Mouse (Mus musculus) limb, embryonic 15.5 days (tissue): ENCODE measurements around the gene Bcl7c. TPM values are rescaled to one million over a fixed set of nuclear protein-coding genes. Genes with fewer than 3 reads are reported as not detected.

ENCODE experiments used
- ATAC-seq: fragments of 200-750 bp; cut with Nextera tagmentation; 2 replicates; pipeline ENCODE4 v1.8.0; 2017; ENCODE audit warnings: low read depth, moderate TSS enrichment; ENCODE audit not compliant: insufficient number of reproducible peaks, low FRiP score, low TSS enrichment
- H3K27ac ChIP-seq: fragments of 300-500 bp; sonication (generic); 2 replicates; pipeline ENCODE4 v1.5.1; 2015; ENCODE audit warnings: moderate library complexity, mild to moderate bottlenecking, inconsistent platforms
- H3K27me3 ChIP-seq: fragments of 300-500 bp; sonication (generic); 2 replicates; pipeline ENCODE4 v1.6.1; 2015; ENCODE audit warnings: inconsistent platforms
- H3K36me3 ChIP-seq: fragments of 300-500 bp; sonication (generic); 2 replicates; pipeline ENCODE4 v1.6.1; 2015; ENCODE audit warnings: inconsistent platforms
- H3K4me1 ChIP-seq: fragments of 300-500 bp; sonication (generic); 2 replicates; pipeline ENCODE4 v1.6.1; 2015; ENCODE audit warnings: inconsistent platforms
- H3K4me2 ChIP-seq: fragments of 300-500 bp; sonication (generic); 2 replicates; pipeline ENCODE4 v1.6.1; 2015; ENCODE audit warnings: mild to moderate bottlenecking, inconsistent platforms
- H3K4me3 ChIP-seq: fragments of 300-500 bp; sonication (generic); 2 replicates; pipeline ENCODE4 v1.5.1; 2015; ENCODE audit warnings: mild to moderate bottlenecking, inconsistent platforms
- H3K9ac ChIP-seq: fragments of 300-500 bp; sonication (generic); 2 replicates; pipeline ENCODE4 v1.6.1; 2015; ENCODE audit warnings: inconsistent platforms
- H3K9me3 ChIP-seq: fragments of 300-500 bp; sonication (generic); 2 replicates; pipeline ENCODE4 v1.6.1; 2016; ENCODE audit warnings: inconsistent platforms
- WGBS: fragments of 180-500 bp; shearing (Covaris S2); methylation state at CpG from one replicate; pipeline ENCODE4 v1.1.7; 2015; 5-methylcytosine and 5-hydroxymethylcytosine counted together
- polyA plus RNA-seq: library from polyadenylated mRNA; unstranded; fragments of >200 nt; fragmentation: Nextera tagmentation; extraction: Ambion mirVana; gene quantifications from 2 replicates; pipeline ENCODE4 v1.2.1, GENCODE M21; 2015

Bcl7c gene
- polyA plus RNA-seq, 1 experiment from 2014 or later = 90.5 TPM

- H3K27me3 ChIP-seq = no peaks in the 10 kb centered on the region
- H3K9ac ChIP-seq = no peak overlapping the region
- 70% methylated on average over 9 of the region's 9 CpGs for WGBS
- ATAC-seq = 0 out of 2 replicates have a peak, but pooled peaks have one; percentile 26
- H3K36me3 ChIP-seq = peaks cover 10% of the 10 kb centered on the region; the same call in 1 of the 2 replicates
- H3K4me1 ChIP-seq = no peaks in the 10 kb centered on the region
- no peaks in the 10 kb centered on the region for H3K9me3 ChIP-seq
- 0 out of 2 replicates have a peak overlapping the region, but pooled peaks have one; percentile 5 for H3K4me2 ChIP-seq
- peak overlapping the region; percentile 69 for H3K27ac ChIP-seq
- no peak overlapping the region for H3K4me3 ChIP-seq
Measured at GRCm38 (mm10) chr7:127675391-127675811, 33.3 kb downstream of the Bcl7c start.

DNA sequence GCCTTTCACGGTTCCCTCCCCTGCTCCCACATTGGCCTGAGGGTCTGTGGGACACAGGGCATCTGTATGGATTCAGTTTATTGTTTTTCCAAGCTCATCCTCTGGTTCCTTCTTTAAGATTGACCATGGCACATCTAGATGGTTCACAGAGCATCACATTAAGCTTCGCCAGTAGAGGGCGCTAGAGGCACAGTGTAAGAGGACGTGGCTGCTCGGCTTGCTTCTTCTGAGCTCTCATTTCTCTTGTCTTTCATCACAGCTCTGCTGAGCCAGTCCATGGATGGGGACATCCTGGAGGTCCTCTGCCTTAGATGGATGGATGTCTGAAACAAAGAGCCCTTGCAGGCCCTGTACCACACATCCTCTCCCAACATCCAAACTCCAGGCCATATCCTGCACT is 33.8 kb downstream of the Bcl7c start:
- H3K4me1 ChIP-seq = no peaks in the 10 kb centered on the region
- H3K4me3 ChIP-seq = no peak overlapping the region
- WGBS = 3% methylated on average over 5 of the region's 5 CpGs
- H3K4me2 ChIP-seq = 0 out of 2 replicates have a peak overlapping the region, but pooled peaks have one; percentile 5
- H3K27ac ChIP-seq = peak overlapping the region; percentile 69
- H3K36me3 ChIP-seq = peaks cover 10% of the 10 kb centered on the region; the same call in 1 of the 2 replicates
- peak; percentile 46; the same call in 1 of the 2 replicates for ATAC-seq
- H3K9ac ChIP-seq = no peak overlapping the region
- no peaks in the 10 kb centered on the region for H3K9me3 ChIP-seq
- H3K27me3 ChIP-seq = no peaks in the 10 kb centered on the region

- ATAC-seq = no peak
- Histone ChIP-seq H3K27ac (no peak overlapping the region), H3K27me3 (no peaks in the 10 kb centered on the region), H3K9ac (no peak overlapping the region), H3K4me3 (no peak overlapping the region), H3K9me3 (no peaks in the 10 kb centered on the region), H3K36me3 (peaks cover 7% of the 10 kb centered on the region; the same call in 1 of the 2 replicates), H3K4me1 (no peaks in the 10 kb centered on the region), H3K4me2 (no peak overlapping the region)
- WGBS = 70% methylated on average over 4 of the region's 4 CpGs
Measured at GRCm38 (mm10) chr7:127672776-127673175, 36.0 kb downstream of the Bcl7c start.

- H3K9me3 ChIP-seq = no peaks in the 10 kb centered on the region
- no peak overlapping the region for H3K9ac ChIP-seq
- H3K36me3 ChIP-seq = peaks cover 6% of the 10 kb centered on the region; the same call in 1 of the 2 replicates
- H3K4me3 ChIP-seq = no peak overlapping the region
- H3K27ac ChIP-seq = no peak overlapping the region
- H3K4me1 ChIP-seq = no peaks in the 10 kb centered on the region
- WGBS = 59% methylated on average over 11 of the region's 11 CpGs
- H3K4me2 ChIP-seq = no peak overlapping the region
- H3K27me3 ChIP-seq = no peaks in the 10 kb centered on the region
- ATAC-seq = no peak
Measured at GRCm38 (mm10) chr7:127671880-127672774, 36.6 kb downstream of the Bcl7c start.

GRCm38 (mm10) chr7:127667171-127667570 is 41.6 kb downstream of the Bcl7c start:
- H3K36me3 ChIP-seq = peaks cover 34% of the 10 kb centered on the region
- no peak overlapping the region for H3K4me2 ChIP-seq
- H3K4me1 ChIP-seq = no peaks in the 10 kb centered on the region
- H3K9ac ChIP-seq = no peak overlapping the region
- no peak for ATAC-seq
- no peak overlapping the region for H3K4me3 ChIP-seq
- H3K9me3 ChIP-seq = no peaks in the 10 kb centered on the region
- WGBS = 80% methylated on average over 8 of the region's 8 CpGs
- H3K27me3 ChIP-seq = no peaks in the 10 kb centered on the region
- no peak overlapping the region for H3K27ac ChIP-seq

DNA sequence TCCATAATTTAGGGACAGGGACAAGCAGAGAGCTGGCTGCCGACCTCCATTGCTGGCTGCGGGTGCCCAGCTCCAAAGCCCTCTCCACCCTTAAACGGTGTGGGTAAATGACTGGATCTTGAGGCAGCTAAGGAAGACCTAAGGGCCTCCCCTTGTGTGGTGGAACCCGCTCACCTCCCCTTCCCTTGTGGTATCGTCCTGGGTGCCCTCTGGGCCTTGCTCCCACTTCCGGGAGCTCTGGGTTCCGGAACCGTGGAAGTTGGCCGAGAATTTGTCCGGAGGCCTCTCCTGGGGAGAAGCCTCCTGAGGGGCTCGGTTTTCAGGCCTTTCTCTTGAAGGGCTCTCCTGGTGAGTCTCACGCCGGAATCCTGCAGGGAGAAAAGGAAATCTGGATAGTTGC is 42.1 kb downstream of the Bcl7c start:
- H3K36me3 ChIP-seq = peaks cover 38% of the 10 kb centered on the region
- 89% methylated on average over 13 of the region's 13 CpGs for WGBS
- no peak overlapping the region for H3K4me2 ChIP-seq

DNA sequence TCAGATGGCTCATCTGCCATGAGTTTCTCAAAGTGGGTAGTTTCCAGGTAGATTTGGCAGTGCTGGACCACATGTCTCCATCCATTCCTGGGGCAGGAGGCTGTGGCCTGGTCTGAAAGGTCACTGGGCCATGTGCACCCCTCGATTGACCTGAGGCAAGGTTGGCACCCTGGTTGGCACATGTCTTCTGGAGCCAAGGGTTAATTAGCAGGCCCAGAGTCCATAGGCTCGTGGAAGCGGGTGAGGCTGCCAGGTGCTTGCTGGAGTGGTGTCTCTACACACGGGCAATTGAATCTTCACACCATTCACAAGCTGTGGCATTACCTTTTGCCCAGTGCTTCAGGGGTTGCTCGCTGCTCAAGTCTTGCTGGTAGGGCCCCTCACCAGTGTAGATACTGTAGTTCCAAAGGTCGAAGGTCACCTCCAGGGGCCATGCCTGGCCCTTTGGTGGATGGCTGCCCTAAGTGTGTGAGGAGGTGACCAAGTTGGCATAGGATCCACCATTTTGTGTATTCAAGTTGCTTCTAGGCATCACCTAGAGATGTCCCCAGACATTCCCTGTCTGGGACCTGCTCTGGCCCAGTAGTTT is 42.6 kb downstream of the Bcl7c start:
- peaks cover 41% of the 10 kb centered on the region for H3K36me3 ChIP-seq
- 95% methylated on average over 6 of the region's 6 CpGs for WGBS
- no peaks in the 10 kb centered on the region for H3K9me3 ChIP-seq
- no peak overlapping the region for H3K27ac ChIP-seq
- no peak overlapping the region for H3K4me2 ChIP-seq
- no peak for ATAC-seq
- no peaks in the 10 kb centered on the region for H3K4me1 ChIP-seq
- no peak overlapping the region for H3K9ac ChIP-seq
- no peak overlapping the region for H3K4me3 ChIP-seq
- H3K27me3 ChIP-seq = no peaks in the 10 kb centered on the region

More for the DNA sequence above, 42.1 kb downstream of the Bcl7c start:
- no peaks in the 10 kb centered on the region for H3K9me3 ChIP-seq
- H3K27me3 ChIP-seq = no peaks in the 10 kb centered on the region
- H3K9ac ChIP-seq = no peak overlapping the region
- ATAC-seq = no peak
- H3K27ac ChIP-seq = no peak overlapping the region
- no peaks in the 10 kb centered on the region for H3K4me1 ChIP-seq
- H3K4me3 ChIP-seq = no peak overlapping the region

DNA sequence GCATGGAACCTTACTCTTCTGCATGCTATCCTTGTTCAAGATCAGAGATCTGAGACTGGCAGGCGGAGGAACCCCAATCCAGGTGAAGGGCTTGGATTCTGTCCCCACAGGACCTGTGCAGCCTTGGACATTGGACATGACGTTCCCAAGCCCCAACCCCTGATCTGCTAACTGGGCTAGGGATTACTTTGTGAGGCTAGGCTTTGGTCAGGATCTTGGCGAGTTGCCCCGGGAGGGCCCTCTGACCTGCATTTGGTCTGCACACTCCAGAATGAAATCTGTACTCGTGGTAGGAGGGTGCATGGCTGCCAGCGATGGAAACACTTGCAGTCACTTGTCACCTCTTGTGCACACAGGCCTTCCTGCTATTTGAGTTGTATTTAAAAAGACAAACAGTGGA is 45.8 kb downstream of the Bcl7c start:
- Histone ChIP-seq H3K4me1 (no peaks in the 10 kb centered on the region), H3K9ac (no peak overlapping the region), H3K27ac (no peak overlapping the region), H3K4me2 (no peak overlapping the region), H3K27me3 (no peaks in the 10 kb centered on the region), H3K36me3 (peaks cover 41% of the 10 kb centered on the region), H3K4me3 (no peak overlapping the region), H3K9me3 (no peaks in the 10 kb centered on the region)
- no peak for ATAC-seq
- 87% methylated on average over 6 of the region's 6 CpGs for WGBS

DNA sequence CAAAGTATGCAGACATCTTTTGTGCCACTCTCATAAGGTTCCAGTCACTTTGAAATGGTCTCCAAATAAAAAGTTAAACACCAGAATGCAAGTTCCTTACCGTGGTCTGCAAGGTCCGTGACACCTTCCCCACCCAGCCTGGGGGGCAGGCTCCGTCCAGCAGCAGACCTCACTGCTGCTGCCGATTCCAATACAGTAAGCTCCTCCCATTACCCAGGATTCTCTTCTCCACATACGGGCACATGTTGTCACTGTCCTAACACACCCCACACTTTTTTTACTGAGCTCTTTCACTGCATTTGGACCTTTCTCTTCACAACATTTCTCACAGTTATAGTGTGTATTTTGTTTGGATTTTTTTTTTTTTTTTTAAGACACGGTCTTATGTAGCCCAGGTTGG is 46.9 kb downstream of the Bcl7c start:
- Histone ChIP-seq H3K4me2 (no peak overlapping the region), H3K36me3 (peaks cover 40% of the 10 kb centered on the region), H3K27ac (no peak overlapping the region), H3K27me3 (no peaks in the 10 kb centered on the region), H3K9ac (no peak overlapping the region), H3K4me3 (no peak overlapping the region), H3K9me3 (no peaks in the 10 kb centered on the region), H3K4me1 (no peaks in the 10 kb centered on the region)
- WGBS = 74% methylated on average over 6 of the region's 6 CpGs
- ATAC-seq = no peak

DNA sequence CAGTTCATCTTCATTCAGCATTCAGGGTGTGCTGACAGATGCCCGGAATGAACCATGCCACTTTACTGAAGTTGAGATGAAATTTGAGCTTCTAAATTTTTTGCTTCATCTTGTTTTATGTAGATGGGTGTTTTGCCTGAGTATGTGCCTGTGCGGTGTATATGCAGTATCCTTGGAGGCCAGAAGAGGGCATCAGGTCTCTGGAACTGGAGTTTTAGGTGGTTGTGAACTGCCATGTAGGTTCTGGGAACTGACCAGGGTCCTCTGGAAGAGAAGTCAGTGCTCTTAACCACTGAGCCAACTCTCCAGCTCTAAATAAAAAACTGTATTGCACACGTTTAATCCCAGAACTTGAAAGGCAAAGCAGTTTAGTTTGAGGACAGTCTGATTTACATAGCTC is 47.9 kb downstream of the Bcl7c start:
- H3K36me3 ChIP-seq = peaks cover 31% of the 10 kb centered on the region
- 85% methylated on average over 3 of the region's 3 CpGs for WGBS

DNA sequence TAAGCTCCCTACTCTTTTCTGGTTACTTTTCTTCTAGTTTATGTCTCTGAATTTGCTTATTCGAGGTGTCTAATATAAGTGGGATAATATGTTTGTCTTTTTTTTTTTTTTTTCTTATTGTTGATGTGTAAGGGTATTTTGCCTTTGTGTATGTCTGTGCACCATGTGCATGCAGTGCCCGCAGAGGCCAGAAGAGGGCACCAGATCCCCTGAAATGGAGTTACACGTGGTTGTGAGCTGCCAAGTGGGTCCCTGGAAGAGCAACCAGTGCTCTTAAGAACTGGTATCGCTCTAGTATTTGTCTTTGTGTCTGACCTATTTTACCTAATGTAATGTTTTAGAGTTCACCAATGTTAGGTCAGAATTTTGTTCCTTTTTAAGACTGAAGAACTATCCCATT is 51.8 kb downstream of the Bcl7c start:
- Histone ChIP-seq H3K27ac (no peak overlapping the region), H3K27me3 (no peaks in the 10 kb centered on the region), H3K4me3 (no peak overlapping the region), H3K9ac (no peak overlapping the region), H3K36me3 (peaks cover 6% of the 10 kb centered on the region), H3K4me2 (no peak overlapping the region), H3K4me1 (peaks cover 6% of the 10 kb centered on the region), H3K9me3 (no peaks in the 10 kb centered on the region)
- ATAC-seq = no peak
- WGBS = 40% methylated on average over 4 of the region's 4 CpGs

More for the DNA sequence above, 47.9 kb downstream of the Bcl7c start:
- no peaks in the 10 kb centered on the region for H3K4me1 ChIP-seq
- H3K4me2 ChIP-seq = no peak overlapping the region
- H3K9ac ChIP-seq = no peak overlapping the region
- no peaks in the 10 kb centered on the region for H3K27me3 ChIP-seq
- H3K27ac ChIP-seq = no peak overlapping the region
- no peaks in the 10 kb centered on the region for H3K9me3 ChIP-seq
- no peak for ATAC-seq
- H3K4me3 ChIP-seq = no peak overlapping the region

DNA sequence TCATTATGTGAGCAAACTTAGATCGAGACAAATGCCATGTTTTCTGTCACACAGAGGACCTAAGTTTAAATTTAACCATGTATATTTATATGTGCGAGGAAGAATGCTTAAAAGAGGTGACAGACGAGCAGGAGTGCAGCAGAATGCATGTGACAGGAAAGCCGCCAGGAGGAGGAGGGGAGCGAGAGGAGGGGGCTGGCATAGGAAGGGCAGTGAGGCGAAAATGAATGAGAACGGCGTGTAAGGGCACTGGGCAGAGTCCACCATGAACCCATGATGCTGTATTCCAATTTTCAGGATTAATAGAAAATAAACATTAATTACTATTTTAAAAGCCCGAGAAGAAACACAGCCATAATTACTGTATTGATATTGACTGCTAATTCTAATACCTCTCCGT is 54.4 kb downstream of the Bcl7c start:
- Histone ChIP-seq H3K4me3 (no peak overlapping the region), H3K27ac (no peak overlapping the region), H3K9ac (no peak overlapping the region), H3K36me3 (no peaks in the 10 kb centered on the region), H3K27me3 (no peaks in the 10 kb centered on the region), H3K4me2 (no peak overlapping the region), H3K4me1 (peaks cover 10% of the 10 kb centered on the region), H3K9me3 (no peaks in the 10 kb centered on the region)
- ATAC-seq = no peak
- WGBS = 78% methylated on average over 10 of the region's 10 CpGs
